Mouse (Mus musculus): ENCODE data around the gene Ly6g6f.
"Not testable (repeated sequence)": the region's sequence is repeated elsewhere in the genome, so short reads cannot be mapped to it uniquely, and the experiment has no call there.

The Ly6g6f gene

GRCm38 (mm10) chr17:35051156-35052086, 34.0 kb downstream of the Ly6g6f start:
- peak; percentile 59 for DNase-seq (ENCODE audit: low spot score)

GRCm38 (mm10) chr17:35050126-35050750, 35.2 kb downstream of the Ly6g6f start:
- peak; percentile 47 for DNase-seq (ENCODE audit: low spot score)

DNA sequence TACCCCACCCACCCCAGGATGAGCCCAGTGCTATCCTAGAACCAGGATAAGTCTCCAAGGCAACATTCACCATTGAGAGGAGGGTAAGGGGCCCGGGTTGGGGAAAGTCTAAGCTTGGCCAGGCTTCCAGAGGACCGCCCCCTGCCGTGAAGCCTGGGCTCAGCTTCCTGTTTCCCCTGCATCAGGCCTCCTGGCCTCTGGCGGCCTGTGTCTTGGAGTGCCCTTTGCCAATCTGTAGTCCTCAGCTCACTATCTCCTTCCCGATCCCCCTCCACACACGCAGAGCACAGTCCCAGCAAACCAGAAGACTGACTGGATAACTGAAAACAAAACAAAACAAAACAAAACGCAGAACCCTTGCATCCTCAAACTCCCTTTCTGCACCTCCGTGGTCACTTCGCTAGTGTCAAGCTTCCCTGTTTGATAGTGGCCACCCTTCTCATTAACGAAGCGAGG, 35.8 kb downstream of the Ly6g6f start, which contains the start of gene Clic1:
Gene Clic1, plus strand, starts transcription at position 406 of the 456 bp plus-strand sequence.
- no peak for DNase-seq (ENCODE audit: low spot score)

DNA sequence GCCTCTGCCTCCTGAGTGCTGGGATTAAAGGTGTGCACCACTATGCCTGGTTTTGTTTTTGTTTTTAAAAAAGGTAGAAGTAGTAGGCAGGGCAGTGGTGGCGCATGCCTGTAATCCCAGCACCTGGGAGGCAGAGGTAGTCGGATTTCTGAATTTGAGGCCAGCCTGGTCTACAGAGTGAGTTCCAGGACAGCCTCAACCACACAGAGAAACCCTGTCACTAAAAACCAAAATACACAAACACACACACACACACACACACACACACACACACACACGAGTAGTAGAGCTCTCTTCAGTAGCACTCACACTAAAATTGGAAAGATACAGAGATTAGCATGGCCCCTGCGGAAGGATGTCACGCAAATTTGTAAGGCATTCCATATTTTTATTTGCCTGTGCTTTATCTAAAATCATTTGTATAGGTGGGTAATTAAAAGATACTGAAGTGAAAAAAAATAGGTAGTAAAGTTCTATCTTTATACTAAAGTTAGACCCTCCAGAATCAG, 36.4 kb downstream of the Ly6g6f start:
- no peak for DNase-seq (ENCODE audit: low spot score)

DNA sequence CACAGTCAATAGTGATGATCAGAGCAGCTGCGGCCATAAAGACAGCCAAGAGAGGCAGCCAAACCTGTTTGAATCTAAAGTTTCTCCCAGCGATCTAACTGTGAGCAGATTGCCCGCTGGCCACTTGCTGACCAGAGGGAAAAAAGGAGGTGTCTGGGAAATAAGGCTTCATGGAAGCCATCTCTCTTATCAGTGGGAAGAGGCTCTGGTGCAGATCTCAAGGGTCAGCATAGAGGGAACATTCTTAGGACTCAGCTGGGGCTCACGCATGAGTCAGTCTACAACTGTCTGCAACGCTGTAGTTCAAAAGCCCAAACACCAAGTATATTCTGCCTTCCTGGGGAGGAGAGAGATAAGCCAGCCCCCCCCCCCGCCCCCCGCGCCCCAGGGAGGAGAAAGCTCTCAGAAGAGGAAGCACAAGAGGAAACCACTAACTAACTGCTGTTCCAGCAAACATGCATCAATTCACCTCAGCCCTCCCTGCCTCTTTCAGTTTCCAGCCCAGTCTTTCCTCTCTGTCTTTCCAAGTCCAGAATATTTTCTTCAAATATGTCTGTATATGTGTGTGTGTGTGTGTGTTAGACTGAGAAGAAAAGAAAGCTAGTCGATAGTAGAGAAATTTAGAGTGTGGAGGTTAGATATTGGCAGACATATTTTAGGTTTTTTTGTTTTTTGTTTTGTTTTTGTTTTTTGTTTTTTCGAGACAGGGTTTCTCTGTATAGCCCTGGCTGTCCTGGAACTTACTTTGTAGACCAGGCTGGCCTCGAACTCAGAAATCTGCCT, 37.1 kb downstream of the Ly6g6f start:
- DNase-seq (ENCODE audit: low spot score), result no peak

GRCm38 (mm10) chr17:35047688-35048087, 37.7 kb downstream of the Ly6g6f start:
- DNase-seq (ENCODE audit: low spot score), result no peak

DNA sequence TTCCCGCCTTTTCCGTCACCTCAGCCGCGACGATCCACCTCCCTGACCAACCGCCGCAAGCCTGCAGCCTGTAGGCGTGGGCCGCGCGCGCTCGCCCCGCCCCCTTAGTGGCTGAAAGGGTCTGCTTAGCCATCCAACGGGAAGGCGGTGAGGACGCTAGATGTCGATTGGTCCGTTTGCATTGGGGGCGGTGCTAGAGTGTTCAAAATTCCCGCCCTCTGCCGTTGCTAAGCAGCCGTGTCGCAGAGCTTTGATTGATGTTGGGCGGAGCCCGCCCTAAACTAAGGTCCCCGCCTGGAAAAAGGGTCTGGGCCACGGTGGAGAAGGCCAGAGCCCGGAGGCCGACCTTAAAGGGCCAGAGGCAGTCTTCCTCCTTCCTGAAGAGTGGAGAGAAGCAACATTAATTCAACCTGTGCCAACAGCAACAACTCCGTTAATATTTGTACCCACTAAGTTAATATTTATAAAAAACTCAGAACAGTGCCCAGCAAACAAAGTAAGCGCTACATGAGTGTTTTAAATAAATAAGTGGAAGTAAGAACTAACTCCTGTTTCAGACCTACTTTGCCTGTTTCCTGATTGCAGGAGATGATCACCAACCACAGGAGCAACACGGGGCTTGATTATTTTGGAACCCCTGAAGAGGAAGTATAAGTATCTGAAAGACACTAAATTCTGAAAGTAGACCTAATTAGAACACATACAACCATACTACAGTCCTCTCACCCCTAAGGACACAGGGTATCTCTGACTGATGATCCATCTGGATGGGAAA, 38.5 kb downstream of the Ly6g6f start, which contains the start of gene Msh5:
Gene Msh5, minus strand, starts transcription at position 65 of the 775 bp plus-strand sequence.
- DNase-seq (ENCODE audit: low spot score), result peak; percentile 95

DNA sequence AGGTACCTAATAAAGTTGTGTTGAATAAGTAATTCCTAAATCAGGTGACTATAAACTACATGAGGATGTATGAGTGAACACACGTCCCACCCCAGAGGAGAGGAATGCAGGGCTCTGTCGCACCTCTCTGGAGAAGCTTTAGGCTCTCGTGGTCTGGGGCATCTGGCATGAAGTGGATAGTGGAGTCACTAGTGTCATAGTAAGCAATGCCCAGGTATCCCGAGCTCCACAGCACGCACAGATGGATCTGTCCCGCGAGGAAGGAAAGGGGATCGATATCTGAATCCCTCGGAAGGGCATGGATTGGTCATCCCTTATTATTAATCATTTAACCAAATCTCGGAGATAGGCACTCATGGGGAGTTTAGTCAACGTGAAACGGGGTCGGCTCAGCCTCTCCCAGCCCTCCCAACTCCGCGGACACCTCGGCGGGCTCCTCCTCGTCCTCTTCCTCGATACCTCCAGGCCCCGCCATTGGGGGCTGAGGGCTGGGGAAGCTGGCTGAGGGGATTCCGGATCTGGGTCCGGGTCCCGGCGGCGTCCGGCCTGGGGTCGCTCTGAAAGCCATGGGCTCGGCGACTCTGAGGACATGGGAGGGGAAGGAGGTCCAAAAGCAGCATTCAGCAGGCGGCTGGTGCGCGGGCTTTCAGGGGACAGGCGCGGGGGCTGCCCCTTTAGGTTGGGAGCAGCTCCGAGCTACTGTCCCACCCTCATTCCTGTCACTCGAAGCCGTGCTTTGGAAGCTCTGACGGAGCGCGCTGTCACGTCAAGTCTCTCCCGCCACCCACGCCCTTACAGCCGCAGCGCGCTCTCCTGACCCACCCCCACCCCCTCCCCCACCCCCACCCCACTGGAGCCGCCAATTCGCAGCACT, 39.4 kb downstream of the Ly6g6f start:
- DNase-seq (ENCODE audit: low spot score), result no peak

DNA sequence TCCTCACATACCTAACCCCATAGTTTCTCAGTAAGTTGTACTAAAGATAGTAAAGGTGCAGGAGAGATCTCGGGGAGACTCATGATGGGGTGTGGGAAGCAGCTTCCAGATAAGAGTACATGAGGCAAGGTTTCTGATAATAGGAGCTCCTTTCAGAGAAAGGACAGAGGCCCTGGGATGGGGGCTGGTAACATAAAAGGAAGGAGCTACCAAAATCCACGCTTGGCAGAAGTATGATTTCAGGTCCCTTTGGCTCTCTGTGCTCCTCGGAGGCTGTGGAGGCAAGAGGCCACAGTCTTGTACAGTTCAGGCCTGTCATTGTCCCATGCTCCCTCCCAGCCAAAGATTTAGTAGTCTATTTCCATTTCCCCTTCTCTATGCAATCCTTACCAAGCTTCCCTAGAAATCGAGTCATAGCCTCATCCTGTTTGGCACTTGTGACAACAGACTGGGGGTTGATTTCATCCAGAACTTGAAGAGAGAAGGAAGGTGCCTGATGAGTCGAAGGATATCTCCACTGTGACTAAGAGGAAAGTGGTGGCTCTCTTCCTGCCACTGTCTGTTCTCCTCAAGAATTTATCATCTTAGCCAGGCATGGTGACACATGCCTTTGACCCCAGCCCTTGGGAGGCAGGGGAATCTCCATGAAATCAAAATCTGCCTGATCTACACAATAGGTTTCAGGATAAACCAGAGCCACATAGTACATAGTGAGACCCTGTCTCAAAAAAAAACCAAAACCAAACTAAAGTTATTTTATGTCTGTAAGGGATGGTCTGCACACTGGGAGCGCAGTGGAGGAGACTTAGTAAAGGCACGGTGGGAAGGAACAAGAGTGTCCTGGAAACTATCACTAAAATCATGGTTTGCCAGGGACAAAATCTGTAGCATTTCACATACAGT, 40.3 kb downstream of the Ly6g6f start:
- DNase-seq (ENCODE audit: low spot score), result no peak

GRCm38 (mm10) chr17:35043794-35044193, 41.6 kb downstream of the Ly6g6f start:
- no peak for DNase-seq (ENCODE audit: low spot score)

GRCm38 (mm10) chr17:35039121-35039873, 46.1 kb downstream of the Ly6g6f start:
- DNase-seq (ENCODE audit: low spot score), result peak; percentile 54

DNA sequence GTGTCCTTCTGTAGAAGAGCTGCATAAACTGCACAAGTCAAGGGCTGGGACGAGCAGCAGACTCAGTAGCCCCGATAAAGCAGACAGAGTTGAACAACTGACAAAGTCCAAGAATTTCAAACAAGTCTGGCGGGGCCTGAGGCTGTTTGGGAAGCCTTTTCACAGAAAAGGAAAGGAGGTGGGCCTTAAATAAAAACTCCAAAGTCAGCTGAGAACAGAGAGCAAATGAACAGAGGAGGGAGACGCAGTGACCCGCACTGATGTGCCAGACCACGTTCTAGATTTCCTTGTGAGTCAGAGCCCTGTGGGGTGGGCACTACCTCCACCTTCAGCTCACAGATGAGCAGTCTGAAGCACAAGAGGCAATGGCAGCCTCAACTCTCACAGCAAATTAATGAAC, 50.5 kb downstream of the Ly6g6f start:
- DNase-seq (ENCODE audit: low spot score), result no peak

GRCm38 (mm10) chr17:35033703-35034102, 51.7 kb downstream of the Ly6g6f start:
- not testable (repeated sequence) for DNase-seq (ENCODE audit: low spot score)

DNA sequence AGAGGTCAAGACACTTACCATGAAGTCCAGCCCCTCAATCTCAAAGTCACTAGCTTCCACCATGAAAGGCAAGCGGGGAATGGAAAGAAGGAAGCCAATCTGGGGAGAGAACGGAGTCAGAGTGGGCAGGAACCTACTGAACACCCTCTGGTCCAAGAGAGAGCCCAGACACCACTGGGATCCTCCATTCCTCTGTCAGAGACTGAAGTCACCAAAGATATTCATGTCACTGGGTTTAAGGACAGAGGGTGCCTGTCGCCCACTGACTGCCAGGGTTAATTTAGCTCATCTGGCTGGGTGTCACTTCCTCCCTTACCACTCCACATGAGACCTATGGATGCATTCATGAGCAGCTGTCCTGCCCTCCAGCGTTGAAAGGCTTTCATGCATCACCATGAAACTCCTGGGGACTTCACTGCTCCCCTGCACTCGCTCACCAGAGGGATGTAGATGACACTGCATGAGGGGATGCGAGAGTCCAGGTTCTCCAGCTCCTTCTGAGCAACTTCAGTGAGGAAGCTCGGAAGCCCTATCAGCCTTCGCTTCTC, 53.0 kb downstream of the Ly6g6f start:
- DNase-seq (ENCODE audit: low spot score), result no peak

- no peak for DNase-seq (ENCODE audit: low spot score)
Measured at GRCm38 (mm10) chr17:35031880-35032279, 53.5 kb downstream of the Ly6g6f start.

DNA sequence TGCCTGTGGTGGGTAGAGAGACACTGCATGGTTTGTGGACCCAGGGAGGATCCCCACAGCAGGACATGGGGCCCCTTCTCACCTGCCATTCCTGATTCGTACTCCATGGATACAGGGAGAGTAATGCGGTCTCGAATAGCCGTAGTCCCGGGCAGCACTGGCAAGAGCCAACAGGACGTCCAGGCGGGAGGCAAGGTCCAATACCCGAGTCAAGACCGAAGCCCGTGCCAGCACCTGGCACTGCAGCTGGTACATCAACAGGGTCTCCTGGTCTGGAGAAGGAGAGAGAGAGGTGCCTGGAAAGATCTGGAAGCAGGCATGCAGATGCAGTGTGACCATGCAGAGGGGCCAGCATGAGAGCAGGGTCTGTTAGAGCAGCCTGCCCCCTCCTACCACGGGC, 54.1 kb downstream of the Ly6g6f start:
- DNase-seq (ENCODE audit: low spot score), result no peak
